Mouse (Mus musculus): ENCODE data around the gene Slc22a16.

Gene Slc22a16

GRCm38 (mm10) chr10:40570036-40570435, at the start of gene Slc22a16:
Slc22a16 (plus strand) TSS chr10:40570336.
- WGBS: 95% methylated on average over 12 of the region's 12 CpGs

DNA sequence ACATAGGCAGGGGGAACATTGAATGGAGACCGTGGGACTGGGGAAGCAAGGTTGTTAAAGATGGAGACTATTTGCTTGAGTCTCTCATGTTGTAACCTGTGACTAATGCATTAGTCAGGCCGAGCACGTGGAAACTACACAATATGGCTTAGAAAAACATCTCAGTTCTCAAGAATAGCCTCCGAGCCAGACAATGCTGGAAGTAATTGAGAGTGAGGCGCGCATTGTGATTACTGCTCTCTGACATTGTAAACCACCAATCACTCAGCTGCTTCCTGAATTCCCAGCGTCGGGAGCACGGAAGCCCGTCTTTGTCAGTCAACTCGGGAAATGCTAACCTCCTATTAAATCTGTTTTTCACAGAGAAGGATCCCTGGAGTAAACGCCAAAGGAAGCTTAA, 48.6 kb upstream of the Slc22a16 start:
- WGBS: 24% methylated on average over 12 of the region's 12 CpGs

DNA sequence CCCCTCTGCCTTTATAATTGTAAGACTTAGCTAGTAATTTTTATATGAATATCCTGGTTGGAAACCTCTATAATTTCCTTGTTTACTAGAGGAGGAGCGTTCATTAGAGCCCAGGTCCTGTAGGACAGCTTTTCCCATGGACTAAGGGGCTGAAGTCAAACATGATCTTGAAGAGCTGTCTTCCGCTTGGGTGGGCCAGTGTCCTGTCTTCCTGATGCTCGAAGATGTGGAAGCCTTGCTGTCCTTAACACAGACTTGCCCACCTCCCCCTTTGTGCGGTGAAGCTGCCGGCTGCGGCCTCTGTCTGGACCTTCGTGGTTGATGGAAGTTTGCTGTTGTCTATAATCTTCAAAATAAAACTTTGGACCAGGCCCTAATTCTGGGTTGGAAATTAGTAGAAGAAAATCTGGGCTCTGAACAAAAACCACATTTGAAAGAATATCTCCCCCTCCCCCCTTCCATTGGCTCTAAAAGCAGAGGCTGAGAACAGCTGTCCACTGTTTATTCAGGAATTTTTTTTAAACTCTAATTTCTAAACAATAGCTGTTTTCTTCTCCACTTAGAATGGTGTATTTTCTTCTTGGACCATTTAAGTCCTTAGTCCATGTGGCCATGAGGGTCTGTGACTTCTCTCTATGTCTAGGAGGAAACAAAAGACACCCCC, 46.7 kb upstream of the Slc22a16 start:
- WGBS: 78% methylated on average over 7 of the region's 7 CpGs

GRCm38 (mm10) chr10:40524032-40524806, 45.9 kb upstream of the Slc22a16 start:
- 68% methylated on average over 9 of the region's 9 CpGs for WGBS

DNA sequence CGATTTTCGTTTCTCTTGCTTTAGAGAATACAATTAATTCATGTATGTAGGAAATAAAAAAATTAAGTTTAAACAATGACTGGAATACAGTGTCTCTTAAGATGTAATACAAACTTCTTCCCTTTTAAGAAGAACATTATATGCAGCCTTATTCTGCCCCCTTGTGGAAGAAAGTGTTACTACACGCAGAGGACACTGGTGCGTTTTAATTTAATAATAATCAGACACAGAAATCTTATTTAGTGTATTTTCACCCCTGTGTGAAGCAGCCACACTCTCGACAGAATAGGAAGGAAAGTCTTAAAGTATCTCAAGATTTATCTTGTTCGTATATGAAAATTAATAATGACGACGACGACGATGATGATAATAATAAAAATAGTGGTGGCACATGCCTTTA, 45.1 kb upstream of the Slc22a16 start:
- WGBS: 28% methylated on average over 10 of the region's 10 CpGs

- 57% methylated on average over 9 of the region's 9 CpGs for WGBS
Observed at GRCm38 (mm10) chr10:40525616-40526155, 44.5 kb upstream of the Slc22a16 start.

- WGBS: 48% methylated on average over 8 of the region's 8 CpGs
Observed at GRCm38 (mm10) chr10:40526301-40526761, 43.8 kb upstream of the Slc22a16 start.

- 81% methylated on average over 3 of the region's 3 CpGs for WGBS
Observed at GRCm38 (mm10) chr10:40526986-40527385, 43.1 kb upstream of the Slc22a16 start.

- WGBS: 66% methylated on average over 8 of the region's 8 CpGs
Observed at GRCm38 (mm10) chr10:40527573-40527972, 42.6 kb upstream of the Slc22a16 start.

- WGBS: 79% methylated on average over 9 of the region's 10 CpGs
Observed at GRCm38 (mm10) chr10:40528668-40529067, 41.5 kb upstream of the Slc22a16 start.

- WGBS: 48% methylated on average over 6 of the region's 6 CpGs
Observed at GRCm38 (mm10) chr10:40529617-40530016, 40.5 kb upstream of the Slc22a16 start.

- WGBS: 57% methylated on average over 3 of the region's 3 CpGs
Observed at GRCm38 (mm10) chr10:40530661-40531060, 39.5 kb upstream of the Slc22a16 start.

DNA sequence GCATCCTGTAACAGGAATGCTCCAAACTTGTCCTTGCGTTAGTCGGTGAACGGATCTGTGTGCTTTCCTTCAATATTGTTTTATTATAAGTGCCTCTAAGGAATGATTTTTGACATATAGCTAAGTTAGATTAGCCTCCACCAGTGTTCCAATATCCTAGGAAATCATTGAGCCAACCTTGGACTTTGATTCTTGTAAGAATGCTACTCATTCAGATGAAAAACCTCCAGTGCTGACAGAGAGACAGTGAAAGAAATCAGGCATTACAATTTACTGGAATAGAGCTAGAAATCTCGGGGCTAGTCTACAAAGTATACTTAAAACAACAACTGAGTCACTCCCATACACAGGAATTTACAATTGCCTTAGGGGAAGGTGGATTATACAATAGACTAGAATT, 37.5 kb upstream of the Slc22a16 start:
- WGBS: 86% methylated on average over 4 of the region's 4 CpGs

DNA sequence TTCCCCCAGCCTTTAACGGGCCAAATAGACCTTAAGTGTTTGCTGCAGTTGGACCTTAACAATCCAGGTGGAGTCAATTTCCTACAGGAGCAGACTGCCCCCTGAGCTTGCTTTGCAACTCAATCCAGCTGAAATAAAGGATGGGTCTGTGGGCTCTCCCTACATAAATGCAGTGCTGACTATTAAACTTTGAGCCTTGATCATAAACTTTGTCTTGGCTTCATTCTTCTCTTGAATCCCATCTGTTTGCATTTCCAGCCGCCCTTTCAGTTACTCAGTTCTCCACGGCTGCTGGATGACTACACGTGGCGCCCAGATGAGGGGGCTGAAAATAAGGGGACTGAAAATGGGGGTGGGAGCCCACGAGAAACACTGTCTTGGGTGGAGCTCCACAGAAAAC, 28.8 kb upstream of the Slc22a16 start:
- WGBS: 59% methylated on average over 6 of the region's 6 CpGs

DNA sequence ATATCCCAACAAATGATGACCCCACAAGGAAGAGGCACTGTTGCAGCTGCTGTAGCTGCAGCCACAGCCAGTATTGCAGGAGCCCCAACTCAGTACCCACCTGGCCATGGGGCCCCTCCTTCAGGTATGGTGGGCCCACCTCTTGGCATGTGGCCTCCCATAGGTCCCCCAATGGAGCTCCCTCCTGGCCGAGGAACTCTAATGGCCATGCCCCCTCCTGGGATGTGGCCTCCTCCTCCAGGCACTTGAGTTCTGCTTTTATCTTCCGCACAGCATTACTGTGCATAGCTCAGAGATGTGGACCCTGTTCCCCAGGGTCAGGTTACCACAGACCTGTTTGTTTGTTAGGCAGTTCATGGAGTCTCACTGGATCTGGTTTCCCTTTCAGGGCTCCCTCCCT, 20.8 kb upstream of the Slc22a16 start:
- 90% methylated on average over 2 of the region's 2 CpGs for WGBS

DNA sequence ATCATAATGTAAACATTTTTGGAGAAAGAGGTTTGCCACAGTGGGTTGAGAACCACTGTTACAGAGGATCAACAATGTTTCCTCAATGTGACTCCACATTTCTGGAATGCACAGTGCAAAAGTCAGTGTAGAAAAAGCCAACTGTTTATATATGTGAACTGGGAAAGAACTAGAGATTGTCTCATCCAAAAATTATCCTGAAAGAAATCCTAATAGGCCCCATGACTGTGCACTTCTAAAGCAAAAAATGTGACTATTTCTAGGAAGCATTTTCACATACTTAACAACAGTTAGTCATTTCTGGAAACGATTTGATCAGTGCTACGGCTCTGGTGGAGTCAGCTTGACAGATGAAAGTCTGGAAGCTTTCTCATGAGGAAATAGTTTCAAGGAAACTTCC, 18.3 kb upstream of the Slc22a16 start:
- WGBS: 42% methylated on average over 2 of the region's 2 CpGs

- WGBS: 82% methylated on average over 6 of the region's 6 CpGs
Observed at GRCm38 (mm10) chr10:40565695-40566094, 4.4 kb upstream of the Slc22a16 start.

- WGBS: 91% methylated on average over 7 of the region's 7 CpGs
Observed at GRCm38 (mm10) chr10:40575912-40576634, 5.9 kb downstream of the Slc22a16 start.

DNA sequence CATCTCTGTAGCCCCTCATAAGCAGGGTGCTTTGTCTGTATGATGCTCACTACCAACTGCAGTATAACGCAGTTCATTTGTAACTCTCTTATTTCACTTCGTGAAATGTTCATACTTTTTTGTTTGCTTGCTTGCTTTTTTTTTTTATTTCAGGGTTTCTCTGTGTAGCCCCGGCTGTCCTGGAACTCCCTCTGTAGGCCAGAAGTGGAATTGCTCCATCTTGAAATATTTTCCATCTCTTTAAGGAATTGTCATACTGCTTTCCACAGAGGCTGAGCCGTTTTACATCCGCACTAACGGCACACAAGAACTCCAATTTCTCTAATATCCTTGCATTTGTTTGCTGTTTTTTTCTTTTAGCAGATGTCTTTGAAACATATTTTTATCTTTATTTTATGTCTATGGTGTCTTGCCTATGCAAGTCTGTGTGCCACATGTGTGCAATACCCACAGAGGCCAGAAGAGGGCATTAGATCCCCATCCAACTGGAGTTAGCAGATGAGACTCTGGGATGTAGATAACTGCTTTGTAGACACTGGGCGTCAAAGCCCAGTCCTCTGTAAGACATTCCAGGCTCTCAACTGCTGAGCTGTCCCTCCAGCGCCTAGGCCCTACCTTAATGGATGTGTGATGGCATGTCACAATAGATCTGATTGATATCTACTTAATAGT, 13.6 kb downstream of the Slc22a16 start:
- 74% methylated on average over 8 of the region's 8 CpGs for WGBS

- 29% methylated on average over 7 of the region's 7 CpGs for WGBS
Observed at GRCm38 (mm10) chr10:40592186-40592585, 22.1 kb downstream of the Slc22a16 start.

DNA sequence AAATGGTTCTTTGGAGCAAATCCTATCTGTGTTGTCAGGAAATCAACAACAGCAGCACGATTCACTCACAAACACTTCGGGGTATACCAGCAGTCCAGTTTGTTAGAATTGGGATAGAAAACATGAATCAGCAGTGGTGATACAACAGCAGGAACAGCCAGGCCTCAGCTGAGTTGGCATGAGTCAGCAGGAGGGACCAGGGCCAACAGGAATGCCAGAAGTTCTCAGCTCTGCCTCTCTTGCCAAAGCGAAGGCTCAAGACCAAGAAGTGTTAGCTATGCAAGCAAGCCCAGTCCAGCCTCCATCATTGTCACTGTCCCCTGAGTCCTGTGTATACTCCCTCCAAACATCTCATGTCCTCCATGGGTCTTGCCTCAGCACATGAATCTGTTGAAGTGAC, 27.0 kb downstream of the Slc22a16 start:
- 61% methylated on average over 3 of the region's 3 CpGs for WGBS
